Mouse (Mus musculus) spleen, adult 2 months (tissue): ENCODE measurements at regions not wholly inside any gene's neighbourhood (a gene's known extent, or its start where the extent isn't known, plus 50 kb on each side); places are given as distances from the start of the nearest gene placed in this dataset.

Source experiments
- CTCF ChIP-seq: fragments of 200-500 bp; IDR thresholded peaks from 2 replicates; pipeline ENCODE4 v1.5.1; 2011; ENCODE audit warnings: mild to moderate bottlenecking, inconsistent platforms; ENCODE audit not compliant: insufficient read depth, insufficient read length, insufficient replicate concordance; ENCODE audit errors: extremely low read depth
- POLR2A ChIP-seq: fragments of 200-500 bp; IDR thresholded peaks from 2 replicates; pipeline ENCODE4 v1.6.1; 2011; ENCODE audit warnings: low read depth, low read length, inconsistent platforms

DNA sequence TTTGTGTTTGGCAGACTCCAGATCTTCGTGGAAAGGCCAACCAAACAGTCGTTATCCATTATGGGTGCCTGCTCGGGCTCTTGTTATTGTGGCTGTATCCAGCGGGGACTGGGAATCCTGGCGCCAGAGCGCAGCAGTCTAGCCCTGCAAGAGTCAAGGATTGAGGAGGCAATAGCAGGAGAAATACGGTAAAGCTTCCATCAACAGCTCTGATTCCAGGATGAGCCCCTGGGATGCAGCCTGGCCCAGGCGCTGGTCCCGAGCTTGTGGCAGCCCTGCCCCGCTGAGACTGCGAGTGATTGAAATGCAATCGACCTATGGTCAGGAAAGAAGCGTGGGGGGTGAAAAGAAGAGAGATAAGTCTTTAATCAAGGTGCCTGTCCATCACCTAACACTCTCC, 103.1 kb downstream of the Chic2 start:
- no peak for TF ChIP-seq CTCF
- TF ChIP-seq POLR2A: no peak
